Mouse (Mus musculus): ENCODE data around the gene Anxa9.
A peak's percentile ranks its signal among the peaks of the same experiment; 100 is the strongest.

Gene Anxa9

GRCm38 (mm10) chr3:95314075-95314474, 7.1 kb upstream of the Anxa9 start:
- DNase-seq (ENCODE audit: low spot score) = no peak

- DNase-seq (ENCODE audit: low spot score) = no peak
These were observed 6.5 kb upstream of the Anxa9 start for GRCm38 (mm10) chr3:95313476-95313875.

- DNase-seq (ENCODE audit: low spot score) = no peak
These were observed 5.6 kb upstream of the Anxa9 start for GRCm38 (mm10) chr3:95312623-95313022.

- peak; percentile 64 for DNase-seq (ENCODE audit: low spot score)
These were observed 4.2 kb upstream of the Anxa9 start for GRCm38 (mm10) chr3:95310968-95311882.

GRCm38 (mm10) chr3:95310496-95310895, 3.5 kb upstream of the Anxa9 start:
- no peak for DNase-seq (ENCODE audit: low spot score)

GRCm38 (mm10) chr3:95306244-95306643, 732 bp downstream of the Anxa9 start:
- DNase-seq (ENCODE audit: low spot score) = no peak

- no peak for DNase-seq (ENCODE audit: low spot score)
These were observed 5.7 kb downstream of the Anxa9 start for GRCm38 (mm10) chr3:95301204-95301796.

GRCm38 (mm10) chr3:95298018-95298417, 9.0 kb downstream of the Anxa9 start:
- DNase-seq (ENCODE audit: low spot score) = no peak

- no peak for DNase-seq (ENCODE audit: low spot score)
These were observed 10.9 kb downstream of the Anxa9 start for GRCm38 (mm10) chr3:95296103-95296469.

- DNase-seq (ENCODE audit: low spot score) = no peak
These were observed 11.5 kb downstream of the Anxa9 start for GRCm38 (mm10) chr3:95295321-95296102.

GRCm38 (mm10) chr3:95294718-95295117, 12.3 kb downstream of the Anxa9 start:
- DNase-seq (ENCODE audit: low spot score) = no peak

- DNase-seq (ENCODE audit: low spot score) = no peak
These were observed 12.7 kb downstream of the Anxa9 start for GRCm38 (mm10) chr3:95294316-95294715.

GRCm38 (mm10) chr3:95293537-95293936, 13.4 kb downstream of the Anxa9 start:
- DNase-seq (ENCODE audit: low spot score) = no peak

GRCm38 (mm10) chr3:95292899-95293298, 14.1 kb downstream of the Anxa9 start:
- DNase-seq (ENCODE audit: low spot score) = no peak

- no peak for DNase-seq (ENCODE audit: low spot score)
These were observed 15.9 kb downstream of the Anxa9 start for GRCm38 (mm10) chr3:95291041-95291440.

- DNase-seq (ENCODE audit: low spot score) = no peak
These were observed 16.8 kb downstream of the Anxa9 start for GRCm38 (mm10) chr3:95290156-95290555.

- DNase-seq (ENCODE audit: low spot score) = no peak
These were observed 17.6 kb downstream of the Anxa9 start for GRCm38 (mm10) chr3:95289419-95289818.

GRCm38 (mm10) chr3:95287541-95287940, 19.4 kb downstream of the Anxa9 start:
- no peak for DNase-seq (ENCODE audit: low spot score)

GRCm38 (mm10) chr3:95286510-95286909, 20.5 kb downstream of the Anxa9 start:
- no peak for DNase-seq (ENCODE audit: low spot score)

GRCm38 (mm10) chr3:95286011-95286410, 21.0 kb downstream of the Anxa9 start:
- DNase-seq (ENCODE audit: low spot score) = no peak

GRCm38 (mm10) chr3:95285390-95285789, 21.6 kb downstream of the Anxa9 start:
- no peak for DNase-seq (ENCODE audit: low spot score)

GRCm38 (mm10) chr3:95284501-95285281, 22.3 kb downstream of the Anxa9 start:
- no peak for DNase-seq (ENCODE audit: low spot score)

Measured in spleen, adult 12 weeks (tissue).